Mouse (Mus musculus) ES-E14 (cell line): Measurements from ENCODE around the gene Sec14l2. TPM values are rescaled to one million over a fixed set of nuclear protein-coding genes. Genes with fewer than 3 reads are reported as not detected.
A peak's percentile ranks its signal among the peaks of the same experiment; 100 is the strongest.

Experiments used
- DNase-seq: peaks from one replicate; pipeline ENCODE4 v3.0.0-alpha.2; 2013; ENCODE audit warnings: low read depth, low spot score
- H3K27ac ChIP-seq: 2 replicates; pipeline ENCODE4 v1.5.1; 2012; ENCODE audit warnings: low read depth, mild to moderate bottlenecking, low read length, moderate library complexity, mixed read lengths; ENCODE audit not compliant: poor library complexity, insufficient read depth, severe bottlenecking
- H3K36me3 ChIP-seq: 2 replicates; pipeline ENCODE4 v1.6.1; 2012; ENCODE audit warnings: mild to moderate bottlenecking, low read length, moderate library complexity, mixed read lengths; ENCODE audit not compliant: control insufficient read depth, poor library complexity, insufficient read depth, severe bottlenecking
- H3K4me1 ChIP-seq, 2 experiments: fragments of 150-350 bp in 1 of 2; sonication (generic) in 1 of 2; 2 replicates each; pipeline ENCODE4 v1.6.1; 2012; ENCODE audit warnings: low read length in 2 of 2, mild to moderate bottlenecking in 1 of 2, mixed read lengths in 1 of 2; ENCODE audit not compliant: control insufficient read depth in 2 of 2, insufficient read depth in 2 of 2, poor library complexity in 1 of 2
- H3K4me3 ChIP-seq, 2 experiments: fragments of 150-350 bp in 1 of 2; sonication (generic) in 1 of 2; 2 replicates each; pipeline ENCODE4 v1.5.1; 2012; ENCODE audit warnings: low read length in 2 of 2, low read depth in 1 of 2, mild to moderate bottlenecking in 1 of 2, mixed read lengths in 1 of 2; ENCODE audit not compliant: insufficient read depth in 1 of 2, poor library complexity in 1 of 2, severe bottlenecking in 1 of 2
- H3K9ac ChIP-seq: 2 replicates; pipeline ENCODE4 v1.6.1; 2012; ENCODE audit warnings: low read depth, mild to moderate bottlenecking, low read length, mixed read lengths; ENCODE audit not compliant: poor library complexity, insufficient read depth, severe bottlenecking
- H3K9me3 ChIP-seq: fragments of 150-350 bp; sonication (generic); 2 replicates; pipeline ENCODE4 v1.6.1; 2012; ENCODE audit warnings: low read depth, mild to moderate bottlenecking, low read length; ENCODE audit not compliant: control insufficient read depth, insufficient read depth
- CHD2 ChIP-seq: IDR thresholded peaks from 2 replicates; pipeline ENCODE4 v1.6.1; 2014; ENCODE audit warnings: mild to moderate bottlenecking, low read depth, low read length, inconsistent platforms
- HCFC1 ChIP-seq: IDR thresholded peaks from 2 replicates; pipeline ENCODE4 v1.6.1; 2012; ENCODE audit warnings: low read length, inconsistent platforms, borderline replicate concordance; ENCODE audit not compliant: insufficient read depth
- MAFK ChIP-seq: IDR thresholded peaks from 2 replicates; pipeline ENCODE4 v1.6.1; 2014; ENCODE audit warnings: mild to moderate bottlenecking, low read depth, low read length, inconsistent platforms; ENCODE audit not compliant: insufficient read depth
- ZC3H11A ChIP-seq: IDR thresholded peaks from 2 replicates; pipeline ENCODE4 v1.6.1; 2012; ENCODE audit warnings: low read depth, mild to moderate bottlenecking, inconsistent platforms, low read length, borderline replicate concordance
- ZNF384 ChIP-seq: IDR thresholded peaks from 2 replicates; pipeline ENCODE4 v1.6.1; 2012; ENCODE audit warnings: low read depth, low read length, inconsistent platforms
- in situ Hi-C, 2 experiments: fragments of 600-800 bp; cut with MboI; formaldehyde crosslinking; loops; one replicate each; pipeline ENCODE4 v1.15.1; 2025; ENCODE audit warnings: low sequenced_read_pairs in 2 of 2, inconsistent platforms in 1 of 2; ENCODE audit not compliant: unreplicated experiment in 2 of 2
- total RNA-seq: library from RNA; depleted of rRNA; stranded (reverse); fragments of 300-350 nt; gene quantifications from 2 replicates; pipeline ENCODE4 v1.2.3, GENCODE M21; 2012

Gene Sec14l2
- total RNA-seq, 1 experiment: 7.9 TPM

GRCm38 (mm10) chr11:4095171-4096053 is 27.8 kb downstream of the Sec14l2 start, which contains the start of gene Mtfp1:
Gene Mtfp1, minus strand, starts transcription at chr11:4095445.
- Histone ChIP-seq H3K4me3 (peak within 1 kb of the TSS; percentile 78 to 92), H3K9me3 (no peaks in the 10 kb centered on the region), H3K27ac (peak within 1 kb of the TSS; percentile 74; the same call in 1 of the 2 replicates), H3K36me3 (peaks cover 14% of the 10 kb centered on the region; the same call in 1 of the 2 replicates), H3K9ac (peak within 1 kb of the TSS; percentile 83), H3K4me1 (peaks cover 4 to 5% of the 10 kb centered on the region in 2 experiments; a peak in 2 of 4 replicates)
- TF ChIP-seq HCFC1 (no peak), ZC3H11A (no peak), CHD2 (no peak), MAFK (no peak), ZNF384 (no peak)
- in situ Hi-C loops: no loop called here
- DNase-seq: peak; percentile 20

GRCm38 (mm10) chr11:4094378-4095170 is 28.6 kb downstream of the Sec14l2 start:
- Histone ChIP-seq H3K9me3 (no peaks in the 10 kb centered on the region), H3K36me3 (peaks cover 14% of the 10 kb centered on the region; the same call in 1 of the 2 replicates), H3K4me1 (peaks cover 4 to 5% of the 10 kb centered on the region in 2 experiments; a peak in 2 of 4 replicates), H3K27ac (peak overlapping the region; percentile 32; the same call in 1 of the 2 replicates), H3K9ac (peak overlapping the region; percentile 83), H3K4me3 (peak overlapping the region; percentile 78 to 92)
- in situ Hi-C loops: no loop called here
- peak; percentile 94 for DNase-seq
- TF ChIP-seq ZC3H11A (no peak), MAFK (no peak), CHD2 (no peak), ZNF384 (no peak), HCFC1 (no peak)

- H3K36me3 ChIP-seq: peaks cover 14% of the 10 kb centered on the region; the same call in 1 of the 2 replicates
- DNase-seq: no peak
- no peaks in the 10 kb centered on the region for H3K9me3 ChIP-seq
- in situ Hi-C loops: no loop called here
- TF ChIP-seq HCFC1: no peak
- TF ChIP-seq ZNF384: no peak
- no peak for TF ChIP-seq MAFK
- no peak for TF ChIP-seq CHD2
- no peak for TF ChIP-seq ZC3H11A
- H3K4me3 ChIP-seq: peak overlapping the region in 1 of 2 experiments; percentile 46; a peak in 2 of 4 replicates
- peaks cover 4 to 5% of the 10 kb centered on the region in 2 experiments; a peak in 2 of 4 replicates for H3K4me1 ChIP-seq
- H3K27ac ChIP-seq: no peak overlapping the region
- peak overlapping the region; percentile 50; the same call in 1 of the 2 replicates for H3K9ac ChIP-seq
Observed at GRCm38 (mm10) chr11:4093459-4094377, 29.5 kb downstream of the Sec14l2 start.

- Histone ChIP-seq H3K4me3 (no peak overlapping the region), H3K9ac (no peak overlapping the region), H3K36me3 (peaks cover 5% of the 10 kb centered on the region; the same call in 1 of the 2 replicates), H3K27ac (no peak overlapping the region), H3K9me3 (no peaks in the 10 kb centered on the region), H3K4me1 (no peaks in the 10 kb centered on the region)
- DNase-seq: no peak
- TF ChIP-seq CHD2 (no peak), ZNF384 (no peak), ZC3H11A (no peak), HCFC1 (no peak), MAFK (no peak)
- in situ Hi-C loops: no loop called here
Observed at GRCm38 (mm10) chr11:4087267-4087666, 35.9 kb downstream of the Sec14l2 start.
